9 mouse cellular contexts compared by ENCODE assay signal in genomic region chrX:11621045-11621763, GRCm38 (mm10).
DNase-seq lines count a peak whose midpoint lies in the region; ATAC-seq lines count a peak whose summit lies in the region.
"Had no signal": no experiment of that assay in that cellular context is flagged by ENCODE, and none has a peak within 500 bp of the region (broad histone marks: within the 10 kb centered on the region; RNA-seq: fewer than 3 reads in every experiment).

No protein-coding gene starts in this region.

- H3K27me3 ChIP-seq in hindbrain, embryonic 10.5 days (ENCODE audit: insufficient read depth, poor library complexity, severe bottlenecking): peaks cover 13% of the 10 kb centered on the region; the same call in 1 of the 2 replicates
- H3K27me3 ChIP-seq in hindbrain, embryonic 11.5 days (ENCODE audit: control insufficient read depth, insufficient read depth, low read length): no peaks in the 10 kb centered on the region; the same call in 1 of the 2 replicates
- no peaks in the 10 kb centered on the region for H3K27me3 ChIP-seq in heart, embryonic 13.5 days (replicated peaks)
- no peaks in the 10 kb centered on the region; the same call in 1 of the 2 replicates for H3K27me3 ChIP-seq in midbrain, embryonic 16.5 days (ENCODE audit: control insufficient read depth, insufficient read depth, low read depth, low read length)

- DNase-seq in hindbrain, embryonic 10.5 days (ENCODE audit: low spot score): no peak
- DNase-seq in hindbrain, embryonic 11.5 days (ENCODE audit: low spot score): no peak
- DNase-seq in kidney, postnatal 36 days: peak; percentile 54 to 56
- peak; percentile 70 for DNase-seq in urinary bladder, postnatal 14 days (ENCODE audit: low spot score)
- no peak for DNase-seq in spleen, postnatal 4 days (ENCODE audit: low spot score in 2 of 2)

- no peaks in the 10 kb centered on the region for H3K36me3 ChIP-seq in hindbrain, embryonic 10.5 days
- H3K36me3 ChIP-seq in hindbrain, embryonic 11.5 days (ENCODE audit: control insufficient read depth, insufficient read depth, low read length): no peaks in the 10 kb centered on the region
- no peaks in the 10 kb centered on the region for H3K36me3 ChIP-seq in heart, embryonic 13.5 days
- no peaks in the 10 kb centered on the region for H3K36me3 ChIP-seq in midbrain, embryonic 16.5 days (ENCODE audit: control insufficient read depth, insufficient read depth, low read length)

- H3K4me2 ChIP-seq in hindbrain, embryonic 11.5 days (replicated peaks; ENCODE audit: low read depth, low read length): no peak overlapping the region
- H3K4me2 ChIP-seq in heart, embryonic 13.5 days: peak overlapping the region; percentile 22; the same call in 1 of the 2 replicates
- peak overlapping the region; percentile 16 for H3K4me2 ChIP-seq in midbrain, embryonic 16.5 days (ENCODE audit: low read length)

- H3K4me1 ChIP-seq in hindbrain, embryonic 10.5 days (replicated peaks): peaks cover 14% of the 10 kb centered on the region; the same call in 1 of the 2 replicates
- no peaks in the 10 kb centered on the region for H3K4me1 ChIP-seq in hindbrain, embryonic 11.5 days (replicated peaks; ENCODE audit: control insufficient read depth, insufficient read depth, low read length)
- no peaks in the 10 kb centered on the region; the same call in 1 of the 2 replicates for H3K4me1 ChIP-seq in brown adipose tissue, adult 24 weeks (ENCODE audit: control insufficient read depth, insufficient read depth, insufficient read length, low read length)
- H3K4me1 ChIP-seq in heart, embryonic 13.5 days: no peaks in the 10 kb centered on the region
- H3K4me1 ChIP-seq in midbrain, embryonic 16.5 days (ENCODE audit: control insufficient read depth, insufficient read depth, low read length): peaks cover 11% of the 10 kb centered on the region

- no peak overlapping the region for H3K9ac ChIP-seq in hindbrain, embryonic 11.5 days (ENCODE audit: low read depth, low read length)
- H3K9ac ChIP-seq in heart, embryonic 13.5 days: 0 out of 2 replicates have a peak overlapping the region, but pooled peaks have one; percentile 24
- no peak overlapping the region for H3K9ac ChIP-seq in midbrain, embryonic 16.5 days (ENCODE audit: low read depth, low read length)

- no peak overlapping the region for H3K4me3 ChIP-seq in hindbrain, embryonic 10.5 days
- H3K4me3 ChIP-seq in hindbrain, embryonic 11.5 days (ENCODE audit: low read depth, low read length): no peak overlapping the region
- no peak overlapping the region for H3K4me3 ChIP-seq in brown adipose tissue, adult 24 weeks (ENCODE audit: insufficient read depth, low read depth, low read length)
- H3K4me3 ChIP-seq in heart, embryonic 13.5 days: no peak overlapping the region
- no peak overlapping the region for H3K4me3 ChIP-seq in midbrain, embryonic 16.5 days (ENCODE audit: low read depth, low read length)
- H3K4me3 ChIP-seq: erythroblast, embryonic 14.5 days had no signal

- 65% methylated on average over 19 of the region's 19 CpGs for WGBS in hindbrain, embryonic 10.5 days
- WGBS in hindbrain, embryonic 11.5 days: 51% methylated on average over 19 of the region's 19 CpGs
- 47% methylated on average over 19 of the region's 19 CpGs for WGBS in heart, embryonic 13.5 days
- 36% methylated on average over 19 of the region's 19 CpGs for WGBS in midbrain, embryonic 16.5 days

- peak overlapping the region; percentile 45 for H3K27ac ChIP-seq in hindbrain, embryonic 10.5 days
- H3K27ac ChIP-seq in hindbrain, embryonic 11.5 days (ENCODE audit: low read depth, low read length): no peak overlapping the region
- H3K27ac ChIP-seq in brown adipose tissue, adult 24 weeks (replicated peaks; ENCODE audit: low read depth, low read length): peak overlapping the region; percentile 67
- H3K27ac ChIP-seq in heart, embryonic 13.5 days (replicated peaks): no peak overlapping the region; the same call in 1 of the 2 replicates
- no peak overlapping the region for H3K27ac ChIP-seq in midbrain, embryonic 16.5 days (ENCODE audit: low read length)

- ATAC-seq in hindbrain, embryonic 11.5 days (ENCODE audit: low FRiP score): no peak
- ATAC-seq in heart, embryonic 13.5 days (ENCODE audit: extremely low read depth, insufficient number of reproducible peaks, low FRiP score, low TSS enrichment): no peak
- 0 out of 2 replicates have a peak, but pooled peaks have one; percentile 51 for ATAC-seq in midbrain, embryonic 16.5 days

- no peaks in the 10 kb centered on the region for H3K9me3 ChIP-seq in hindbrain, embryonic 10.5 days
- no peaks in the 10 kb centered on the region for H3K9me3 ChIP-seq in hindbrain, embryonic 11.5 days (ENCODE audit: control insufficient read depth, low read length)
- no peaks in the 10 kb centered on the region for H3K9me3 ChIP-seq in heart, embryonic 13.5 days
- no peaks in the 10 kb centered on the region for H3K9me3 ChIP-seq in midbrain, embryonic 16.5 days (replicated peaks; ENCODE audit: control insufficient read depth, low read length, poor library complexity, severe bottlenecking)

Comparison
In these comparisons a context has a peak if more than half of its experiments do, and no peak if none do; other contexts are left out.
1. H3K27ac ChIP-seq: peak in hindbrain, embryonic 10.5 days (single experiment) and brown adipose tissue, adult 24 weeks (single experiment); none in hindbrain, embryonic 11.5 days (single experiment), heart, embryonic 13.5 days (single experiment) and midbrain, embryonic 16.5 days (single experiment).
2. DNase-seq: peak in kidney, postnatal 36 days (2 of 2) and urinary bladder, postnatal 14 days (single experiment); none in hindbrain, embryonic 10.5 days (single experiment), hindbrain, embryonic 11.5 days (single experiment) and spleen, postnatal 4 days (0 of 2).